In the genomic region with DNA sequence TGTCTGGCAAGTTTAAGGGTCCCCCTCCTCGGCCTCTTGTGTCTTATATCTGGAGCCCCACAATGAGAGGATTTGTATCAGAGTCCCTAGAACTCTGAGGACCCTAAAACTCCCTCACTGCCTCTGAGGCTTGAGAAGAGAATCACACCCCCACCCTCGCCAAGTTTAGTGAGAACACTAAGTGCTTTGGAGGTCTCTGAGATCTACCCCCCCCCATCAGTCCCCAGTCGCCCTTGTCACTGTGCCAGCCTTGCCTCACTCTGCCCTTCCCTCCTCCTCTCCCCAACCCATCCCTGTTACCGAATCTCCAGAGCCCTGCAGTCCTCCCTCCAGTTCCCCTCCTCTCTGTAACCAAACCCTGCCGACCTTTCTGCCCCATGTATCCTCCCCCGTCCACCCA, we compare ENCODE assay signal across 27 mouse cellular contexts. TPM values are rescaled to one million over a fixed set of nuclear protein-coding genes. Genes with fewer than 3 reads are reported as not detected.
DNase-seq lines count a peak whose midpoint lies in the region; ATAC-seq lines count a peak whose summit lies in the region.
"Had no signal": no experiment of that assay in that cellular context is flagged by ENCODE, and none has a peak within 500 bp of the region (broad histone marks: within the 10 kb centered on the region; RNA-seq: fewer than 3 reads in every experiment).

No protein-coding gene starts in this region.

- no peak overlapping the region for H3K4me3 ChIP-seq in heart, embryonic 12.5 days
- no peak overlapping the region for H3K4me3 ChIP-seq in kidney, embryonic 15.5 days (replicated peaks)
- H3K4me3 ChIP-seq in neural tube, embryonic 12.5 days = no peak overlapping the region
- no peak overlapping the region for H3K4me3 ChIP-seq in neural tube, embryonic 15.5 days (replicated peaks)
- H3K4me3 ChIP-seq: forebrain, embryonic 13.5 days; hindbrain, embryonic 13.5 days; limb, embryonic 13.5 days; liver, embryonic 12.5 days; midbrain, embryonic 12.5 days; stomach, embryonic 15.5 days had no signal

- H3K4me2 ChIP-seq in heart, embryonic 12.5 days = no peak overlapping the region
- peak overlapping the region; percentile 49; the same call in 1 of the 2 replicates for H3K4me2 ChIP-seq in kidney, embryonic 15.5 days
- H3K4me2 ChIP-seq in neural tube, embryonic 12.5 days (replicated peaks) = peak overlapping the region; percentile 39; the same call in 1 of the 2 replicates
- H3K4me2 ChIP-seq in neural tube, embryonic 15.5 days = no peak overlapping the region
- H3K4me2 ChIP-seq: forebrain, embryonic 13.5 days; hindbrain, embryonic 13.5 days; liver, embryonic 12.5 days; midbrain, embryonic 12.5 days; stomach, embryonic 15.5 days had no signal

- H3K9me3 ChIP-seq in heart, embryonic 12.5 days (replicated peaks) = no peaks in the 10 kb centered on the region
- H3K9me3 ChIP-seq in kidney, embryonic 15.5 days (replicated peaks) = no peaks in the 10 kb centered on the region
- H3K9me3 ChIP-seq in neural tube, embryonic 12.5 days = no peaks in the 10 kb centered on the region
- H3K9me3 ChIP-seq in neural tube, embryonic 15.5 days (replicated peaks) = no peaks in the 10 kb centered on the region
- H3K9me3 ChIP-seq: forebrain, embryonic 13.5 days; G1E; hindbrain, embryonic 13.5 days; limb, embryonic 13.5 days; liver, embryonic 12.5 days; midbrain, embryonic 12.5 days; stomach, embryonic 15.5 days had no signal

- WGBS in heart, embryonic 12.5 days = 41% methylated on average over 6 of the region's 6 CpGs
- 23% methylated on average over 6 of the region's 6 CpGs for WGBS in kidney, embryonic 15.5 days
- 65% methylated on average over 6 of the region's 6 CpGs for WGBS in neural tube, embryonic 12.5 days
- WGBS in neural tube, embryonic 15.5 days = 52% methylated on average over 6 of the region's 6 CpGs

- peak; percentile 85 for DNase-seq in heart, adult 11 months
- no peak for DNase-seq in kidney, postnatal 4 days
- peak; percentile 81 for DNase-seq in testis, postnatal 10 days (ENCODE audit: low spot score)
- no peak for DNase-seq in left cerebral cortex, postnatal 14 days (ENCODE audit: low spot score in 2 of 2)
- DNase-seq: adrenal gland, adult 8-10 months; cerebellum, adult 8-10 months; heart, postnatal 14 days; layer of hippocampus, adult 9-11 months; liver, postnatal 0 days; lung, postnatal 36 days; thymus, adult 2 months; thymus, postnatal 36 days had no signal

- H3K9ac ChIP-seq in heart, embryonic 12.5 days = no peak overlapping the region
- H3K9ac ChIP-seq in kidney, embryonic 15.5 days = no peak overlapping the region
- no peak overlapping the region for H3K9ac ChIP-seq in neural tube, embryonic 12.5 days
- H3K9ac ChIP-seq in neural tube, embryonic 15.5 days (replicated peaks) = no peak overlapping the region
- H3K9ac ChIP-seq: forebrain, embryonic 13.5 days; limb, embryonic 13.5 days; liver, embryonic 12.5 days; liver, postnatal 0 days; stomach, embryonic 15.5 days had no signal

- H3K36me3 ChIP-seq in heart, embryonic 12.5 days = no peaks in the 10 kb centered on the region
- H3K36me3 ChIP-seq in kidney, embryonic 15.5 days = no peaks in the 10 kb centered on the region
- no peaks in the 10 kb centered on the region for H3K36me3 ChIP-seq in neural tube, embryonic 12.5 days
- peaks cover 10% of the 10 kb centered on the region; the same call in 1 of the 2 replicates for H3K36me3 ChIP-seq in neural tube, embryonic 15.5 days
- H3K36me3 ChIP-seq: G1E; limb, embryonic 13.5 days; liver, embryonic 12.5 days; midbrain, embryonic 12.5 days; stomach, embryonic 15.5 days had no signal

- peaks cover 31% of the 10 kb centered on the region for H3K4me1 ChIP-seq in heart, embryonic 12.5 days (replicated peaks)
- H3K4me1 ChIP-seq in kidney, embryonic 15.5 days = peaks cover 82% of the 10 kb centered on the region
- peaks cover 49% of the 10 kb centered on the region for H3K4me1 ChIP-seq in neural tube, embryonic 12.5 days
- H3K4me1 ChIP-seq in neural tube, embryonic 15.5 days = peaks cover 39% of the 10 kb centered on the region

- no peak for ATAC-seq in heart, embryonic 12.5 days (ENCODE audit: insufficient number of reproducible peaks, low FRiP score)
- 0 out of 2 replicates have a peak, but pooled peaks have one; percentile 5 for ATAC-seq in kidney, embryonic 15.5 days (replicated peaks; ENCODE audit: low FRiP score)
- no peak for ATAC-seq in neural tube, embryonic 12.5 days (ENCODE audit: low FRiP score, low read depth)
- no peak for ATAC-seq in neural tube, embryonic 15.5 days (ENCODE audit: low FRiP score)
- ATAC-seq: forebrain, embryonic 13.5 days; inflammation-experienced regulatory T-cells, adult 6 months; liver, embryonic 12.5 days; liver, postnatal 0 days had no signal

- H3K27ac ChIP-seq in heart, embryonic 12.5 days (ENCODE audit: poor library complexity, severe bottlenecking) = no peak overlapping the region
- H3K27ac ChIP-seq in kidney, embryonic 15.5 days = peak overlapping the region; percentile 24
- no peak overlapping the region for H3K27ac ChIP-seq in neural tube, embryonic 12.5 days
- H3K27ac ChIP-seq in neural tube, embryonic 15.5 days (replicated peaks) = no peak overlapping the region
- H3K27ac ChIP-seq: forebrain, embryonic 13.5 days; hindbrain, embryonic 13.5 days; limb, embryonic 13.5 days; liver, embryonic 12.5 days; stomach, embryonic 15.5 days had no signal

- intact Hi-C loops in left cerebral cortex, postnatal 14 days (cut with DNase I) = no loop called here

- peaks cover 70% of the 10 kb centered on the region for H3K27me3 ChIP-seq in heart, embryonic 12.5 days (replicated peaks)
- peaks cover 20% of the 10 kb centered on the region for H3K27me3 ChIP-seq in kidney, embryonic 15.5 days
- peaks cover 12% of the 10 kb centered on the region for H3K27me3 ChIP-seq in neural tube, embryonic 12.5 days (replicated peaks)
- 0 out of 2 replicates have a peak, but pooled peaks cover 5% of the 10 kb centered on the region for H3K27me3 ChIP-seq in neural tube, embryonic 15.5 days (replicated peaks)

RNA-seq across cellular contexts. Expression of a gene that starts 30.5 kb away (rescaled TPM):
- 0.14 and 0.26 TPM in 2 replicates for polyA plus RNA-seq in heart, embryonic 12.5 days (2016; fragmentation: Nextera tagmentation; extraction: Ambion mirVana)
- 0.69 and 0.73 TPM in 2 replicates for polyA plus RNA-seq in kidney, embryonic 15.5 days (2015; fragmentation: Nextera tagmentation; extraction: Ambion mirVana)
- 0.61 and 0.64 TPM in 2 replicates for polyA plus RNA-seq in neural tube, embryonic 12.5 days (2016; fragmentation: Nextera tagmentation; extraction: Ambion mirVana)
- 1.1 and 1.3 TPM in 2 replicates for polyA plus RNA-seq in neural tube, embryonic 15.5 days (2015; fragmentation: Nextera tagmentation; extraction: Ambion mirVana)
- total RNA-seq in left cerebral cortex, postnatal 14 days (2021) = 10 to 100 TPM in 1 of 2 experiments, 1 to 10 TPM in 1; 8.8 to 12.7 TPM
- total RNA-seq: G1E; megakaryocyte, adult 5-6 weeks had no signal
- polyA plus RNA-seq: G1E; inflammation-experienced regulatory T-cells, adult 6 months; liver, postnatal 0 days had no signal

RNA-seq across cellular contexts. Expression of a gene that starts 37.9 kb away (rescaled TPM):
- polyA plus RNA-seq in heart, embryonic 12.5 days (2016; fragmentation: Nextera tagmentation; extraction: Ambion mirVana) = 0.59 and 1.3 TPM in 2 replicates
- 1.5 and 2.3 TPM in 2 replicates for polyA plus RNA-seq in kidney, embryonic 15.5 days (2015; fragmentation: Nextera tagmentation; extraction: Ambion mirVana)
- polyA plus RNA-seq in neural tube, embryonic 12.5 days (2016; fragmentation: Nextera tagmentation; extraction: Ambion mirVana) = 4.8 and 5.4 TPM in 2 replicates
- polyA plus RNA-seq in neural tube, embryonic 15.5 days (2015; fragmentation: Nextera tagmentation; extraction: Ambion mirVana) = 10.4 and 17.3 TPM in 2 replicates
- 100 to 1,000 TPM; 279 to 314 TPM for total RNA-seq in left cerebral cortex, postnatal 14 days (2021)
- total RNA-seq: megakaryocyte, adult 5-6 weeks had no signal
- polyA plus RNA-seq: G1E had no signal

RNA-seq across cellular contexts. Expression of a gene that starts 55.9 kb away (rescaled TPM):
- 0.14 TPM in 1 of 2 replicates, not detected in the other for polyA plus RNA-seq in heart, embryonic 12.5 days (2016; fragmentation: Nextera tagmentation; extraction: Ambion mirVana)
- not detected in 2 replicates for polyA plus RNA-seq in kidney, embryonic 15.5 days (2015; fragmentation: Nextera tagmentation; extraction: Ambion mirVana)
- polyA plus RNA-seq in neural tube, embryonic 12.5 days (2016; fragmentation: Nextera tagmentation; extraction: Ambion mirVana) = 0.51 TPM in 1 of 2 replicates, not detected in the other
- polyA plus RNA-seq in neural tube, embryonic 15.5 days (2015; fragmentation: Nextera tagmentation; extraction: Ambion mirVana) = 0.79 and 1.2 TPM in 2 replicates
- total RNA-seq in left cerebral cortex, postnatal 14 days (2021) = 1 to 10 TPM in 1 of 2 experiments, under 1 TPM in 1; 0.89 to 1.0 TPM
- polyA plus RNA-seq: heart, embryonic 14.5 days; kidney, embryonic 14.5 days; limb, embryonic 13.5 days; liver, embryonic 12.5 days had no signal

Comparison
In these comparisons a context has a peak if more than half of its experiments do, and no peak if none do; other contexts are left out.
1. H3K4me2 ChIP-seq: peak in kidney, embryonic 15.5 days (single experiment) and neural tube, embryonic 12.5 days (single experiment); none in heart, embryonic 12.5 days (single experiment) and neural tube, embryonic 15.5 days (single experiment).
2. DNase-seq: peak in heart, adult 11 months (single experiment) and testis, postnatal 10 days (single experiment); none in kidney, postnatal 4 days (0 of 2) and left cerebral cortex, postnatal 14 days (0 of 2).